Mouse (Mus musculus) megakaryocyte, embryonic 14.5 days (primary cell): ENCODE results near the gene Snx17.

ENCODE experiments used
- FLI1 ChIP-seq: IDR thresholded peaks from 2 replicates; pipeline ENCODE4 v1.6.1; 2012; ENCODE audit warnings: low read length, inconsistent platforms, mixed read lengths
- GATA1 ChIP-seq: IDR thresholded peaks from 3 replicates; pipeline ENCODE4 v1.6.1; 2012; ENCODE audit warnings: mixed read lengths, low read length, inconsistent platforms, borderline replicate concordance

DNA sequence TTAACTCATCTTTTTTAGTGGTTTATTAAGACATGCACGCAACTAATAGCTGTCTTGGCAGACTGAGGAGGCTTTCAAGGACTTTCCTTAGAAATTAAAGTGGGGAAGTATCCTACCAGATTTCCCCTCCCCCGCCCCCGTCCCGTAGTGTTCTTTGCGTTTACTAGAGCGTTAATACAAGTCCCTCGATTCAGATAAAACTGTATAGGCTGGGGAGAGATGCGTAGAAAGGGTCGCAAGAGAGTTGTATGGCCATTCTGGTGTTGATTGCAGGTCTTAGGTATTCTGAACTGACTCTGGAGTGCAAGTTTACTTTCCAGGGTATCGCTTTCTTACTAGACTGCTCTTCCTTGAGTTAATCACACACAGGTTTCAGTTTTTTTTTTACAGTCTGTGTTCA, 49.2 kb downstream of the Snx17 start:
- TF ChIP-seq GATA1 (no peak), FLI1 (no peak)
